Mouse (Mus musculus) limb, embryonic 10.5 days (tissue): ENCODE measurements around the gene Sez6. TPM values are rescaled to one million over a fixed set of nuclear protein-coding genes. Genes with fewer than 3 reads are reported as not detected.
A peak's percentile ranks its signal among the peaks of the same experiment; 100 is the strongest.

Source experiments
- DNase-seq: peaks from one replicate; pipeline ENCODE4 v3.0.0-alpha.2; 2017; ENCODE audit warnings: low spot score
- H3K27ac ChIP-seq: fragments of 300-500 bp; sonication (generic); 2 replicates; pipeline ENCODE4 v1.5.1; 2016; ENCODE audit warnings: mild to moderate bottlenecking
- H3K27me3 ChIP-seq: fragments of 300-500 bp; sonication (generic); 2 replicates; pipeline ENCODE4 v1.6.1; 2016; ENCODE audit warnings: low read depth, mild to moderate bottlenecking; ENCODE audit not compliant: poor library complexity, severe bottlenecking
- H3K36me3 ChIP-seq: fragments of 300-500 bp; sonication (generic); 2 replicates; pipeline ENCODE4 v1.6.1; 2016; ENCODE audit warnings: mild to moderate bottlenecking, moderate library complexity
- H3K4me1 ChIP-seq: fragments of 300-500 bp; sonication (generic); 2 replicates; pipeline ENCODE4 v1.6.1; 2016
- H3K4me3 ChIP-seq: fragments of 300-500 bp; sonication (generic); 2 replicates; pipeline ENCODE4 v1.5.1; 2016; ENCODE audit warnings: mild to moderate bottlenecking, moderate library complexity
- H3K9me3 ChIP-seq: fragments of 300-500 bp; sonication (generic); replicated peaks from 2 replicates; pipeline ENCODE4 v1.6.1; 2016; ENCODE audit warnings: mild to moderate bottlenecking
- WGBS: fragments of 180-500 bp; shearing (Covaris S2); methylation state at CpG from one replicate; pipeline ENCODE4 v1.1.7; 2016; 5-methylcytosine and 5-hydroxymethylcytosine counted together
- polyA plus RNA-seq: library from polyadenylated mRNA; unstranded; fragments of >200 nt; fragmentation: Nextera tagmentation; extraction: Ambion mirVana; gene quantifications from 2 replicates; pipeline ENCODE4 v1.2.1, GENCODE M21; 2016

The Sez6 gene
- polyA plus RNA-seq, 1 experiment from 2014 or later = 0.14 TPM

- H3K4me1 ChIP-seq = peaks cover 15% of the 10 kb centered on the region
- H3K27ac ChIP-seq = peak overlapping the region; percentile 95
- H3K36me3 ChIP-seq = peaks cover 24% of the 10 kb centered on the region
- no peaks in the 10 kb centered on the region for H3K9me3 ChIP-seq
- WGBS = 1% methylated on average over 29 of the region's 29 CpGs
- peaks cover 11% of the 10 kb centered on the region for H3K27me3 ChIP-seq
- DNase-seq = peak; percentile 89
- H3K4me3 ChIP-seq = peak overlapping the region; percentile 99
Measured at GRCm38 (mm10) chr11:77981609-77982440, 51.2 kb downstream of the Sez6 start.

- Histone ChIP-seq H3K36me3 (peaks cover 31% of the 10 kb centered on the region), H3K27ac (peak within 1 kb of the TSS; percentile 95), H3K4me1 (peaks cover 15% of the 10 kb centered on the region), H3K9me3 (no peaks in the 10 kb centered on the region), H3K27me3 (peaks cover 5% of the 10 kb centered on the region; the same call in 1 of the 2 replicates), H3K4me3 (peak within 1 kb of the TSS; percentile 99)
- DNase-seq = peak; percentile 98
- WGBS = under 1% methylated on average over 62 of the region's 62 CpGs
Measured at GRCm38 (mm10) chr11:77982441-77982905, 51.9 kb downstream of the Sez6 start, which contains the start of gene Phf12. Phf12 (plus strand) TSS chr11:77982754.

GRCm38 (mm10) chr11:77983191-77983936 lies 52.8 kb downstream of the Sez6 start:
- WGBS = under 1% methylated on average over 32 of the region's 32 CpGs
- no peaks in the 10 kb centered on the region for H3K27me3 ChIP-seq
- DNase-seq = peak; percentile 70
- no peaks in the 10 kb centered on the region for H3K9me3 ChIP-seq
- peaks cover 39% of the 10 kb centered on the region for H3K36me3 ChIP-seq
- peak overlapping the region; percentile 95 for H3K27ac ChIP-seq
- peaks cover 15% of the 10 kb centered on the region for H3K4me1 ChIP-seq
- H3K4me3 ChIP-seq = peak overlapping the region; percentile 99

GRCm38 (mm10) chr11:77983937-77984835 lies 53.6 kb downstream of the Sez6 start:
- Histone ChIP-seq H3K4me1 (peaks cover 15% of the 10 kb centered on the region), H3K9me3 (no peaks in the 10 kb centered on the region), H3K27me3 (no peaks in the 10 kb centered on the region), H3K4me3 (peak overlapping the region; percentile 99), H3K27ac (peak overlapping the region; percentile 95), H3K36me3 (peaks cover 47% of the 10 kb centered on the region)
- under 1% methylated on average over 61 of the region's 63 CpGs for WGBS
- peak; percentile 88 for DNase-seq

- H3K36me3 ChIP-seq = peaks cover 54% of the 10 kb centered on the region
- H3K4me3 ChIP-seq = peak overlapping the region; percentile 99
- peak; percentile 72 for DNase-seq
- H3K27me3 ChIP-seq = no peaks in the 10 kb centered on the region
- H3K9me3 ChIP-seq = no peaks in the 10 kb centered on the region
- 0% methylated on average over 13 of the region's 13 CpGs for WGBS
- peaks cover 15% of the 10 kb centered on the region for H3K4me1 ChIP-seq
- H3K27ac ChIP-seq = peak overlapping the region; percentile 95
Measured at GRCm38 (mm10) chr11:77984836-77985231, 54.2 kb downstream of the Sez6 start.

GRCm38 (mm10) chr11:77985541-77986065 lies 55.0 kb downstream of the Sez6 start:
- peaks cover 14% of the 10 kb centered on the region for H3K4me1 ChIP-seq
- H3K36me3 ChIP-seq = peaks cover 61% of the 10 kb centered on the region
- 85% methylated on average over 3 of the region's 3 CpGs for WGBS
- no peak for DNase-seq
- H3K27me3 ChIP-seq = no peaks in the 10 kb centered on the region
- H3K27ac ChIP-seq = 0 out of 2 replicates have a peak overlapping the region, but pooled peaks have one; percentile 95
- H3K4me3 ChIP-seq = peak overlapping the region; percentile 99
- no peaks in the 10 kb centered on the region for H3K9me3 ChIP-seq

- no peaks in the 10 kb centered on the region for H3K27me3 ChIP-seq
- H3K4me3 ChIP-seq = no peak overlapping the region
- H3K36me3 ChIP-seq = peaks cover 93% of the 10 kb centered on the region
- DNase-seq = no peak
- H3K27ac ChIP-seq = no peak overlapping the region
- 96% methylated on average over 13 of the region's 13 CpGs for WGBS
- peaks cover 12% of the 10 kb centered on the region for H3K4me1 ChIP-seq
- H3K9me3 ChIP-seq = no peaks in the 10 kb centered on the region
Measured at GRCm38 (mm10) chr11:77989071-77989690, 58.6 kb downstream of the Sez6 start.

GRCm38 (mm10) chr11:77995556-77995955 lies 65.0 kb downstream of the Sez6 start:
- H3K36me3 ChIP-seq = peaks cover 91% of the 10 kb centered on the region
- DNase-seq = no peak
- H3K9me3 ChIP-seq = no peaks in the 10 kb centered on the region
- H3K27ac ChIP-seq = no peak overlapping the region
- H3K4me1 ChIP-seq = no peaks in the 10 kb centered on the region
- H3K27me3 ChIP-seq = no peaks in the 10 kb centered on the region
- no peak overlapping the region for H3K4me3 ChIP-seq
- 87% methylated on average over 1 of the region's 1 CpGs for WGBS

- Histone ChIP-seq H3K27ac (no peak overlapping the region), H3K36me3 (peaks cover 95% of the 10 kb centered on the region), H3K9me3 (no peaks in the 10 kb centered on the region), H3K4me1 (no peaks in the 10 kb centered on the region), H3K4me3 (no peak overlapping the region), H3K27me3 (no peaks in the 10 kb centered on the region)
- DNase-seq = no peak
- WGBS = 97% methylated on average over 5 of the region's 5 CpGs
Measured at GRCm38 (mm10) chr11:78006446-78006845, 75.8 kb downstream of the Sez6 start.

- H3K27me3 ChIP-seq = no peaks in the 10 kb centered on the region
- no peaks in the 10 kb centered on the region for H3K4me1 ChIP-seq
- DNase-seq = peak; percentile 83
- H3K4me3 ChIP-seq = no peak overlapping the region
- WGBS = 27% methylated on average over 4 of the region's 4 CpGs
- H3K27ac ChIP-seq = no peak overlapping the region
- no peaks in the 10 kb centered on the region for H3K9me3 ChIP-seq
- peaks cover 100% of the 10 kb centered on the region for H3K36me3 ChIP-seq
Measured at GRCm38 (mm10) chr11:78019676-78020075, 89.1 kb downstream of the Sez6 start.

GRCm38 (mm10) chr11:78023607-78024006 lies 93.0 kb downstream of the Sez6 start:
- DNase-seq = no peak
- no peaks in the 10 kb centered on the region for H3K27me3 ChIP-seq
- WGBS = 87% methylated on average over 8 of the region's 8 CpGs
- no peaks in the 10 kb centered on the region for H3K9me3 ChIP-seq
- no peak overlapping the region for H3K4me3 ChIP-seq
- H3K4me1 ChIP-seq = no peaks in the 10 kb centered on the region
- no peak overlapping the region for H3K27ac ChIP-seq
- H3K36me3 ChIP-seq = peaks cover 98% of the 10 kb centered on the region
